Comparison of ENCODE assay signal across 8 mouse cellular contexts in the genomic region with DNA sequence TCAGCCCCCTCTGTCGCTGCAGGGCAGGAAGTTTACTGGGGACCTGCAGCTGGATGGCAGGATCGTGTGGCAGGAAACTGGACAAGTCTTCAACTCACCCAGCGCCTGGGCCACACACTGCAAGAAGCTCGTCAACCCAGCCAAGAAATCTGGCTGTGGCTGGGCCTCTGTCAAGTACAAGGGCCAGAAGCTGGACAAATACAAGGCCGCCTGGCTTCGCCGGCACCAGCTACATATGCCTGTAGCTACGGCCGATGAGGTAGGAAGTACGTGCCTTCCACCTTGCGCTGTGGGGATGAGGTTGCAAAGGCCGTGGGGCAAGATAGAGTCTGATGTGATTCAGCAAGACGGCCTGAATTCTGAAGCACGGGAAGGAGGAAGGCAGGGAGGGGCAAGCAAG. TPM values are rescaled to one million over a fixed set of nuclear protein-coding genes. Genes with fewer than 3 reads are reported as not detected.
DNase-seq lines count a peak whose midpoint lies in the region; ATAC-seq and TF ChIP-seq lines count a peak whose summit lies in the region.

No protein-coding gene starts in this region.

- 0 out of 2 replicates have a peak overlapping the region, but pooled peaks have one; percentile 58 for H3K9ac ChIP-seq in intestine, postnatal 0 days (ENCODE audit: low read depth, low read length)
- H3K9ac ChIP-seq in neural tube, embryonic 13.5 days: peak overlapping the region; percentile 80

- intact Hi-C loops in left cerebral cortex, adult 2 months (cut with DNase I): loop anchor here (2.0 kb wide), 1 partner anchor 33 kb away; no protein-coding TSS in a partner anchor
- intact Hi-C loops in left cerebral cortex, postnatal 25 days (cut with DNase I): loop anchor here (2.0 kb wide), 1 partner anchor 33 kb away; no protein-coding TSS in a partner anchor

- H3K27ac ChIP-seq in left cerebral cortex, adult 2 months: no peak overlapping the region; the same call in 1 of the 2 replicates
- 0 out of 2 replicates have a peak overlapping the region, but pooled peaks have one; percentile 45 for H3K27ac ChIP-seq in embryonic fibroblast, embryonic 13.5 days (ENCODE audit: insufficient read depth, low read length)
- no peak overlapping the region for H3K27ac ChIP-seq in intestine, postnatal 0 days (ENCODE audit: low read depth, low read length)
- peak overlapping the region; percentile 95 for H3K27ac ChIP-seq in neural tube, embryonic 13.5 days (replicated peaks)

- 59% methylated on average over 14 of the region's 14 CpGs for WGBS in intestine, postnatal 0 days
- 75% methylated on average over 14 of the region's 14 CpGs for WGBS in neural tube, embryonic 13.5 days

- peaks cover 29% of the 10 kb centered on the region for H3K36me3 ChIP-seq in intestine, postnatal 0 days (ENCODE audit: control insufficient read depth, insufficient read depth)
- H3K36me3 ChIP-seq in neural tube, embryonic 13.5 days: peaks cover 39% of the 10 kb centered on the region

- H3K9me3 ChIP-seq in intestine, postnatal 0 days (ENCODE audit: control insufficient read depth): no peaks in the 10 kb centered on the region
- H3K9me3 ChIP-seq in neural tube, embryonic 13.5 days: no peaks in the 10 kb centered on the region

- TF ChIP-seq CTCF in left cerebral cortex, adult 2 months (IDR thresholded peaks at IDR 0.05): no peak
- no peak for TF ChIP-seq CTCF in embryonic fibroblast, embryonic 13.5 days (IDR thresholded peaks at IDR 0.05; ENCODE audit: borderline replicate concordance, insufficient read depth, low read length)
- no peak for TF ChIP-seq CTCF in intestine, postnatal 0 days (IDR thresholded peaks at IDR 0.05; ENCODE audit: low read depth)

- no peaks in the 10 kb centered on the region for H3K27me3 ChIP-seq in intestine, postnatal 0 days (replicated peaks; ENCODE audit: control insufficient read depth, insufficient read depth, low read length)
- H3K27me3 ChIP-seq in neural tube, embryonic 13.5 days: no peaks in the 10 kb centered on the region

- no peak for ATAC-seq in intestine, postnatal 0 days
- no peak for ATAC-seq in neural tube, embryonic 13.5 days (ENCODE audit: low read depth)
- no peak for ATAC-seq in megakaryocyte progenitor cell, adult 5-6 weeks (replicated peaks; ENCODE audit: poor library complexity)

- H3K4me1 ChIP-seq in embryonic fibroblast, embryonic 13.5 days (ENCODE audit: control insufficient read depth, insufficient read depth, low read length): no peaks in the 10 kb centered on the region
- H3K4me1 ChIP-seq in intestine, postnatal 0 days (replicated peaks; ENCODE audit: control insufficient read depth, insufficient read depth, low read length): peaks cover 11% of the 10 kb centered on the region; the same call in 1 of the 2 replicates
- peaks cover 41% of the 10 kb centered on the region for H3K4me1 ChIP-seq in neural tube, embryonic 13.5 days (replicated peaks)

- TF ChIP-seq POLR2A in embryonic fibroblast, embryonic 13.5 days (IDR thresholded peaks at IDR 0.05; ENCODE audit: low read depth, low read length): no peak

- H3K4me3 ChIP-seq in left cerebral cortex, adult 2 months: peak overlapping the region; percentile 96
- H3K4me3 ChIP-seq in embryonic fibroblast, embryonic 13.5 days (ENCODE audit: insufficient read depth, low read length): peak overlapping the region; percentile 65
- H3K4me3 ChIP-seq in intestine, postnatal 0 days (ENCODE audit: low read depth, low read length): peak overlapping the region; percentile 87
- peak overlapping the region; percentile 67 for H3K4me3 ChIP-seq in neural tube, embryonic 13.5 days

- H3K4me2 ChIP-seq in intestine, postnatal 0 days (replicated peaks; ENCODE audit: low read depth): peak overlapping the region; percentile 94
- H3K4me2 ChIP-seq in neural tube, embryonic 13.5 days: peak overlapping the region; percentile 91

- DNase-seq in left cerebral cortex, adult 2 months (ENCODE audit: extremely low spot score in 1 of 2, low spot score in 2 of 2): no peak
- no peak for DNase-seq in left cerebral cortex, adult 8-10 months (ENCODE audit: low spot score in 2 of 2)
- DNase-seq in left cerebral cortex, postnatal 25 days (ENCODE audit: low spot score in 2 of 2): no peak
- DNase-seq in spleen, postnatal 14 days (ENCODE audit: low spot score in 2 of 2): no peak

RNA-seq across cellular contexts. Expression of a gene that starts 4.7 kb away (rescaled TPM):
- total RNA-seq in left cerebral cortex, adult 2 months (2021): 10 to 100 TPM; 90.8 to 91.2 TPM
- 100 to 1,000 TPM; 107 to 123 (median 117) TPM for total RNA-seq in left cerebral cortex, adult 8-10 months (2022)
- polyA plus RNA-seq in embryonic fibroblast, embryonic 13.5 days (2011; ENCODE audit: insufficient read length, low read depth, missing spikeins): 45.3 and 51.1 TPM in 2 replicates
- polyA plus RNA-seq in intestine, postnatal 0 days (2015; fragmentation: Nextera tagmentation; extraction: Ambion mirVana): 41.4 and 43.0 TPM in 2 replicates
- polyA plus RNA-seq in neural tube, embryonic 13.5 days (2015; fragmentation: Nextera tagmentation; extraction: Ambion mirVana): 156 and 174 TPM in 2 replicates
- 100 to 1,000 TPM in 1 of 2 experiments, 10 to 100 TPM in 1; 97.4 to 104 TPM for total RNA-seq in left cerebral cortex, postnatal 25 days (2021)
- 9.2 and 17.4 TPM in 2 replicates for total RNA-seq in megakaryocyte progenitor cell, adult 5-6 weeks (2015)
- 76.6 and 92.5 TPM in 2 replicates for total RNA-seq in megakaryocyte progenitor cell, adult 5-6 weeks (2017)

RNA-seq across cellular contexts. Expression of a gene that starts 4.9 kb away (rescaled TPM):
- total RNA-seq in left cerebral cortex, adult 2 months (2021): 1 to 10 TPM; 2.5 to 3.1 TPM
- total RNA-seq in left cerebral cortex, adult 8-10 months (2022): 1 to 10 TPM; 1.7 to 2.4 (median 2.1) TPM
- polyA plus RNA-seq in embryonic fibroblast, embryonic 13.5 days (2011; ENCODE audit: insufficient read length, low read depth, missing spikeins): 0.35 and 0.58 TPM in 2 replicates
- 82.8 and 84.5 TPM in 2 replicates for polyA plus RNA-seq in intestine, postnatal 0 days (2015; fragmentation: Nextera tagmentation; extraction: Ambion mirVana)
- polyA plus RNA-seq in neural tube, embryonic 13.5 days (2015; fragmentation: Nextera tagmentation; extraction: Ambion mirVana): 6.4 and 7.4 TPM in 2 replicates
- total RNA-seq in left cerebral cortex, postnatal 25 days (2021): 1 to 10 TPM; 1.9 to 3.0 TPM
- 0.32 TPM in 1 of 2 replicates, not detected in the other for total RNA-seq in megakaryocyte progenitor cell, adult 5-6 weeks (2015)
- total RNA-seq in megakaryocyte progenitor cell, adult 5-6 weeks (2017): not detected in 2 replicates

RNA-seq across cellular contexts. Expression of a gene that starts 23.9 kb away (rescaled TPM):
- 10 to 100 TPM; 88.7 to 90.6 TPM for total RNA-seq in left cerebral cortex, adult 2 months (2021)
- total RNA-seq in left cerebral cortex, adult 8-10 months (2022): 10 to 100 TPM; 73.6 to 91.7 (median 81.2) TPM
- polyA plus RNA-seq in embryonic fibroblast, embryonic 13.5 days (2011; ENCODE audit: insufficient read length, low read depth, missing spikeins): 5.9 and 9.5 TPM in 2 replicates
- 3.6 and 4.2 TPM in 2 replicates for polyA plus RNA-seq in intestine, postnatal 0 days (2015; fragmentation: Nextera tagmentation; extraction: Ambion mirVana)
- polyA plus RNA-seq in neural tube, embryonic 13.5 days (2015; fragmentation: Nextera tagmentation; extraction: Ambion mirVana): 145 and 165 TPM in 2 replicates
- total RNA-seq in left cerebral cortex, postnatal 25 days (2021): 10 to 100 TPM; 70.5 to 78.8 TPM
- not detected in 2 replicates for total RNA-seq in megakaryocyte progenitor cell, adult 5-6 weeks (2015)
- not detected in 2 replicates for total RNA-seq in megakaryocyte progenitor cell, adult 5-6 weeks (2017)

RNA-seq across cellular contexts. Expression of a gene that starts 26.2 kb away (rescaled TPM):
- total RNA-seq in left cerebral cortex, adult 2 months (2021): 10 to 100 TPM; 38.9 to 43.2 TPM
- total RNA-seq in left cerebral cortex, adult 8-10 months (2022): 10 to 100 TPM; 31.2 to 36.7 (median 34.0) TPM
- polyA plus RNA-seq in embryonic fibroblast, embryonic 13.5 days (2011; ENCODE audit: insufficient read length, low read depth, missing spikeins): 89.5 and 105 TPM in 2 replicates
- polyA plus RNA-seq in intestine, postnatal 0 days (2015; fragmentation: Nextera tagmentation; extraction: Ambion mirVana): 92.3 and 97.0 TPM in 2 replicates
- 112 and 114 TPM in 2 replicates for polyA plus RNA-seq in neural tube, embryonic 13.5 days (2015; fragmentation: Nextera tagmentation; extraction: Ambion mirVana)
- total RNA-seq in left cerebral cortex, postnatal 25 days (2021): 10 to 100 TPM; 44.5 to 47.8 TPM
- total RNA-seq in megakaryocyte progenitor cell, adult 5-6 weeks (2015): 19.1 TPM in 2 replicates
- 22.1 and 25.0 TPM in 2 replicates for total RNA-seq in megakaryocyte progenitor cell, adult 5-6 weeks (2017)

RNA-seq across cellular contexts. Expression of a gene that starts 30.0 kb away (rescaled TPM):
- 1 to 10 TPM; 1.6 to 2.0 TPM for total RNA-seq in left cerebral cortex, adult 2 months (2021)
- total RNA-seq in left cerebral cortex, adult 8-10 months (2022): 1 to 10 TPM; 2.6 to 3.5 (median 3.1) TPM
- polyA plus RNA-seq in embryonic fibroblast, embryonic 13.5 days (2011; ENCODE audit: insufficient read length, low read depth, missing spikeins): 13.3 and 13.9 TPM in 2 replicates
- polyA plus RNA-seq in intestine, postnatal 0 days (2015; fragmentation: Nextera tagmentation; extraction: Ambion mirVana): 4.8 and 5.2 TPM in 2 replicates
- polyA plus RNA-seq in neural tube, embryonic 13.5 days (2015; fragmentation: Nextera tagmentation; extraction: Ambion mirVana): 6.3 and 8.0 TPM in 2 replicates
- 1 to 10 TPM; 1.7 to 1.9 TPM for total RNA-seq in left cerebral cortex, postnatal 25 days (2021)
- 15.5 and 16.7 TPM in 2 replicates for total RNA-seq in megakaryocyte progenitor cell, adult 5-6 weeks (2015)
- total RNA-seq in megakaryocyte progenitor cell, adult 5-6 weeks (2017): 32.3 and 33.9 TPM in 2 replicates

Comparison
In these comparisons a context has a peak if more than half of its experiments do, and no peak if none do; other contexts are left out.
1. H3K27ac ChIP-seq: peak in embryonic fibroblast, embryonic 13.5 days (single experiment) and neural tube, embryonic 13.5 days (single experiment); none in left cerebral cortex, adult 2 months (single experiment) and intestine, postnatal 0 days (single experiment).
2. RNA of a gene that starts 23.9 kb away (total RNA-seq): 88.7 to 90.6 TPM in left cerebral cortex, adult 2 months, 73.6 to 91.7 TPM in left cerebral cortex, adult 8-10 months and 70.5 to 78.8 TPM in left cerebral cortex, postnatal 25 days; not detected in megakaryocyte progenitor cell, adult 5-6 weeks; every median in the first group is over 10 times any median in the second.
3. Peak in every context shown above with its lines, with median percentiles within 50 percentile points of each other: H3K4me3 ChIP-seq.